Mouse (Mus musculus): ENCODE results near the gene Acin1. TPM values are rescaled to one million over a fixed set of nuclear protein-coding genes. Genes with fewer than 3 reads are reported as not detected.

The Acin1 gene
- polyA plus RNA-seq (2017; shearing (Covaris generic)): 108 TPM

DNA sequence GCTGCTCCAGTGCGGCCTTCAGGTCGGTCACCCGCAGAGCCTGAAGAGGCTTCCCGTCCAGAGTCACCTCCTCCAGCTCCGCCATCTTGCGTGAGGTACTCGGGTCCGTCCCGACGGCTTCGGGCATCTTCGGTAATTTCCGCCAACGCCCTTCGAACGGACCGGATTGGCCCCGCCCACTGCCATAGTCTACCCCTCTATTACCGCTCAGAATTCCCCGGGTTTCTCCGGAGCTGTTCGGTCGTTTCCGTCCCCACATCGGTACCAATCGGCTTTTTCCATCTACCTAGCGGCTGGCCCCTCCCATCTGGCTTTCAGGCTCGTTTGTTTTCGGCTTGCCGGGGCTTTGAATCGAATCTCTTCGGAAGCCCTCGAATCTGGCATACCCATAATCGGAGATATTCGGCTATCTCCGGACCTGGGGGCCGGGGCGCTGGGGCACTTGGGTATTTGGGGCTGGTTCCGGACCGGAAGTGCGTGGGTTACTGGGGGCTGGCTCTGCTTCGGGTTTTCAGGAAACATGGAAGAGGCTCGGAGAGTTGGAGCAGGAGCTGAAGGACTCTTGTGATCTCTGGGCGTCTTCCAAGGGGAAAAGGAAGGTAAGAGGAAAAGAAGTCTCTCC is at the start of gene Acin1:
Acin1 (minus strand) TSS at position 410 of the 622 bp plus-strand sequence.

DNA sequence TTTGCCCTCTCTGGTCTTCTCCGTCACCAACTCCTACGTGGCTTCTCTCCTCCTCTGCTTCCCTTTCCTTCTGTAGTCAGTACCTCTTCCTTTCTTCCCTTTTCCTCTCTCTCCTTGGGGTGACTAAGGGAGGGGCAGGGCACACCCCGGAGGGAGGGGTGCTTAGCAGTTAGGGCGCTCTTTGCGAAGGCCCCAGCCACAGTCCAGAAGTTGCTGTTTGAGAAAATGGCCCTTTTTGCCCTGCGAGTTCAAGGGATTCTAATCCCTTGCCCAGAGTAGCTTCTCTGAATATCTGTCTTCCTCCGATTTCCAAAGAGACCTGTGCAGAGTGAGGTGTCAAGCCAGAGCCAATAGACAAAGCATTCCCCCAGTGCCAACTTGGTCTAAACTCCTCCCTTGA is 25.3 kb upstream of the Acin1 start, which contains the start of gene Cebpe:
Cebpe (minus strand) TSS at position 101 of the 400 bp plus-strand sequence.

DNA sequence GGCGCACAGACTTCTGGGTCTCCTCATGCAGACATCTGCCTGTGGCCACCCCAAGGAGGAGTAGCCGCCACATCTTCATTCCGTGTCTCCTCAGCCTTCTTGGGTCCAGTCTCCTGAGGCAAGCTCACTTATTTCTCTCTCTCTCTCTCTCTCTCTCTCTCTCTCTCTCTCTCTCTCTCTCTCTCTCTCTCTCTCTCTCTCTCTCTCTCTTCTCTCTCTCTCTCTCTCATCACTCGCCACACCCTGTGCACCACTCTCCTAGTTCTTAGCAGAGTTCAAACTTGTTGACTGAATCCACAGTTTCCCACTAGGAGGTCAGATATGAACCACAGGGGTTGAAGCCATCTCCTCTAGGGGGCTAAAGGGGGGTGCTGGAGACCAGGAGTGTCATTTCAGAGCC is 12.0 kb upstream of the Acin1 start, which contains the start of gene Gm29776:
Gm29776 (minus strand) TSS at position 101 of the 400 bp plus-strand sequence.

DNA sequence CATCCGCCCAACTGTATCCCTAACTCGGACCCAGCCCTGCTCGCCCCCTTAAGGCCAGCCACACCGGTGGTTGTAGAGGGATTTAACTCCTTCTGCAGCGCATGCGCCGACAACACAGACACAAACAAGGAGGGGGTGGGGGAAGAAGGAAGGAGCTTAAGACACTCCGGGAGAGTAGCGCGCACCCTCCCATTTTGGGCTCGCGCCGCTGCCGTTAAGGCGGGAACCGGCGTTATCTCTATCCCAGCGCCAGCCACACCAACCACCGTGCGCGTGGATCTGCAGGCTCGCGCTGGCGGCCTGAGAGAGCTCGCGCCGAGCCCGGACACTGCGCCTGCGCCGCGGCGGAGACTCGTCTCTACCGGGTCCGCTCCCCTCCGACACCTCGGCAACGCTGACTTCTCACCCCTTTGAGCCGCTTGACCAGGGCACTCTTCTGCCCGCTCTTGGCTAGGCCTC is 639 bp downstream of the Acin1 start, which contains the start of gene 1700123O20Rik:
1700123O20Rik (plus strand) TSS at position 154 of the 459 bp plus-strand sequence.

DNA sequence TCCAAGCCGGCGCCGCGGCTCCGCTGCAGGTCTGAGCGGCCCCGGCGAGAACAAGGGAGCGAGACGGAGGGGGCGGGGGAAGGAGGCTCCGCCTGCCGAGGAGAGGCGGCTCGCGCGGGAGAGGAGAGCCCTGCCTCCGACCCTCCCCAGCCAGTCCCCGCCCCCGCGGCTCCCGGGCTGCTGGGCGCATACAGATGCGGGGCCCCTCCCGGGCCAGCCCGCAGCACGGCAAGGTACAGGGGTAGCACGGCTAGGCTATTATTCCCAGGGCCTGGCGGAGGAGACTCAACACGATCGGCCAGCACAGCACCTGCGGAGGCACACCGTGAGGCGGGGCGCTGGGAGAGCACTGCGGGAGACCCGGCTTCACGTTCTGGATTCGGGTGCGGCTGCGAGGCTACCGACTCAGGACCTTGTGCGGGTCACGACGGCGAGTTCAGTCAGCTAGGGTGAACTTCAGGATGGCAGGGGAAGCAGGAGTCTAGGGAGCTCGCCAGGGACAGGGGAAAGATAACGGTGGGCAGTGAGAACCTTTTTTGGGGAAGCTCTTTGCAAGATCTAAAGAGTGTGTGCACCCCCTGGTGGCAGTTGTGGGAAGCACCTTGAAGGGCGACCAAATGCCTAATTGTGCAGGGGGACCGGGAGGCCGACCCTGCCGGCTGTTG is 45.3 kb downstream of the Acin1 start, which contains the start of gene Cdh24:
Cdh24 (minus strand) TSS at position 60 of the 665 bp plus-strand sequence.

DNA sequence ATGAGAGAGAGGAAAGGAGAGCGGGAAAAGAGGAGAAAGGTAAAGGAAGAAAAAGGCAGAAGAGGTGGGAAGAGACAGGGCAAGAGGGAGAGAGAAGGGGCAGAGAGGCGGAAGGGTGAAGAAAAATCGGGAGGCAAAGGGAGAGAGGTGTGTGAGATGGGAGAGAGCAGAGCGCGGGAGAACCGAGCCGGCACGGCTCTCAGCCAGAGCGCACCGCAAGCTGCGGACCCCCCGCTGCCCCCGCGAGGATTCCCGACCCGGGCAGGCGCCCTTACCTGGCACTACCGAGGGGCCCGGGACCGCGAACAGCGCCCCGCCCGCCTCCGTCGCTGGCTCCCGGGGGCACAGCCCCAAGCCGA is 45.8 kb downstream of the Acin1 start, which contains the start of gene Gm17606:
Gm17606 (plus strand) TSS at position 7 of the 359 bp plus-strand sequence.

DNA sequence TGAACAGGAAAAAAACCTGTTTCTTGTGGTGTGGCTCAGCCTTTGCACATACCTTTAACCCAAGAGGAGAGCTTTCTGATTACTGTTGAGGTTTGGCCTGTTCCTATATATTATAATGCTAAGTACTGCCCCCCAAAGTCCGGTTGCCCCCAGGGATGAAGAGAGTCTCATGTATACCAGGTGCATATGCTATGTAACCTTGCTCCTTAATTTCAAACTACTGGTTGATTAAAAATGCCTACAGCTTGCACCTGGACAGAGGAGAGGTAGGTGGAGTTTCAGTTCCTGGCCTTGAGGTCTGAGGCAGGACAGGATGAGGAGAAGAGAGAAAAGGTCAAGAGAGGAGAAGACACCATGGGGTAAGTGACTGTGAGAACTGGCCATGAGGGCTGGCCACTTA is 65.6 kb downstream of the Acin1 start, which contains the start of gene Psmb11:
Psmb11 (plus strand) TSS at position 301 of the 400 bp plus-strand sequence.

DNA sequence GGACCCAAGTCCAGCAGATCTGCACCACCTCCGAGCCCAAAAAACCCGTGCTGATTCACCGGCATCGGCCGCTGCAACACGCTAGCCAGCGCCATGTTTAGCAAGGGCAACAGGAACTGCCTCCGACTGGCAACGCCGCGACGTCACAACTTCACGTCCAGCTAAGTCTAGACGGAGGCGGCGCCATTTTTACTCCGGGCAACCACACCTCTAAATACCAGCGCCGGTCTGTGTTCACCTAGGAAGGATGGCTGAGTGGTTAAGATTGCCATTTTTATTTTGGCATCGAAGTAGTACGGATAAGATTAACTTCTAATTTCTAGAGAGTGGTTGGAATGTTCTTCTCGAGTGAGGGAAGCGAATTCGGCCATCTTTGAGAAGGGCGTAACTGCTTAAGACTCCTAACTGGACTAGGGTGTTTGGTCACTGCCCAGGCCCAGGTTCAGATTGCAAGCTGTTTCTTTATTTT is 68.8 kb downstream of the Acin1 start, which contains the start of gene Psmb5:
Psmb5 (minus strand) TSS at position 126 of the 469 bp plus-strand sequence.

DNA sequence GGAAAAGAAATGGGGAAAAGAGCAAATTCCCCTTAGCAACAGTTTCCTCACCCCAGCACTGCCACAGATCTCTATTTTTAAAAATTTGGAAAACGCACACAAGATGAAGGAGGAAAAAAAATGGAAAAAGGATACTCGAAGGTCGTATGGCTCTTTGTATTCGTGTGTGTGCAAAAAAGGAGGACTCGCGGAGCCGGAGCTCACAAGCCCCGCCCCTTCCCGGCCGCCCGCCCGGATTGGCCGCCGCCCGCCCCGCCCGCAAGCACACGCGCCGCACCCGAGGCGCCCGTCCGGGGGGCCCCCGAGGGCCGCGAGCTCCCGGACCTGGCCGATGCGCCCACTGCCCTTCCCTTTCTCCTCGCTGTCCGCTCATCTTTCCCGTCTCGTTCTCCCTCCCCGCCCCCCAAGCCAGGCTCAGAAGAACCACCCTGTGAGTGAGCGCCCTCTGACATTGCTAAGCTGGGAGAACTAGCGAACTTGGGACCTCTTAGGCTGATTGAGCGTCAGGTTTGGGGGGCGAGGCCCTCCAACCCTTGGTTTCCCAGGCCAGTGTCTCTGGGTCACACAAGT is 80.9 kb downstream of the Acin1 start, which contains the start of gene 4931414P19Rik:
4931414P19Rik (minus strand) TSS at position 242 of the 570 bp plus-strand sequence.

Other genes starting within 250 kb of the Acin1 start
- gene Lrp10, start 222.8 kb downstream of the Acin1 start, polyA plus RNA-seq (2017; shearing (Covaris generic)): 391 TPM
- 0.71 TPM for gene Rem2, start 210.8 kb downstream of the Acin1 start, polyA plus RNA-seq (2017; shearing (Covaris generic))
- 44.9 TPM for gene Prmt5, start 169.4 kb downstream of the Acin1 start, polyA plus RNA-seq (2017; shearing (Covaris generic))
- 31.7 TPM for gene Haus4, start 132.3 kb downstream of the Acin1 start, polyA plus RNA-seq (2017; shearing (Covaris generic))
- 0.53 TPM for gene Ajuba, start 109.4 kb downstream of the Acin1 start, polyA plus RNA-seq (2017; shearing (Covaris generic))
- gene 4931414P19Rik, start 80.9 kb downstream of the Acin1 start, polyA plus RNA-seq (2017; shearing (Covaris generic)): 2.4 TPM
- 216 TPM for gene Psmb5, start 68.9 kb downstream of the Acin1 start, polyA plus RNA-seq (2017; shearing (Covaris generic))
- gene Psmb11, start 65.5 kb downstream of the Acin1 start, polyA plus RNA-seq (2017; shearing (Covaris generic)): not detected
- gene Gm17606, start 46.0 kb downstream of the Acin1 start, polyA plus RNA-seq (2017; shearing (Covaris generic)): not detected
- 1.9 TPM for gene Cdh24, start 45.6 kb downstream of the Acin1 start, polyA plus RNA-seq (2017; shearing (Covaris generic))
- 79.9 TPM for gene 1700123O20Rik, start 715 bp downstream of the Acin1 start, polyA plus RNA-seq (2017; shearing (Covaris generic))
- not detected for gene Gm29776, start 11.9 kb upstream of the Acin1 start, polyA plus RNA-seq (2017; shearing (Covaris generic))
- not detected for gene Cebpe, start 25.2 kb upstream of the Acin1 start, polyA plus RNA-seq (2017; shearing (Covaris generic))
- gene Slc7a8, start 95.0 kb upstream of the Acin1 start, polyA plus RNA-seq (2017; shearing (Covaris generic)): 0.34 TPM
- gene Rnf212b, start 127.2 kb upstream of the Acin1 start, polyA plus RNA-seq (2017; shearing (Covaris generic)): not detected
- gene Homez, start 184.0 kb upstream of the Acin1 start, polyA plus RNA-seq (2017; shearing (Covaris generic)): 11.9 TPM
- gene Ppp1r3e, start 190.6 kb upstream of the Acin1 start, polyA plus RNA-seq (2017; shearing (Covaris generic)): 1.3 TPM
- 0.34 TPM for gene Bcl2l2, start 196.4 kb upstream of the Acin1 start, polyA plus RNA-seq (2017; shearing (Covaris generic))
- not detected for gene Gm20521, start 196.5 kb upstream of the Acin1 start, polyA plus RNA-seq (2017; shearing (Covaris generic))
- 243 TPM for gene Pabpn1, start 205.6 kb upstream of the Acin1 start, polyA plus RNA-seq (2017; shearing (Covaris generic))
- 6.7 TPM for gene Slc22a17, start 226.2 kb upstream of the Acin1 start, polyA plus RNA-seq (2017; shearing (Covaris generic))
- gene Efs, start 239.2 kb upstream of the Acin1 start, polyA plus RNA-seq (2017; shearing (Covaris generic)): not detected
- not detected for gene Il25, start 245.8 kb upstream of the Acin1 start, polyA plus RNA-seq (2017; shearing (Covaris generic))
- gene Cmtm5, start 249.3 kb upstream of the Acin1 start, polyA plus RNA-seq (2017; shearing (Covaris generic)): 0.29 TPM

Measured in CD4-positive, CD25-positive, alpha-beta regulatory T cell (primary cell).